Mouse (Mus musculus) cerebellum, adult 2 months (tissue): ENCODE results near the gene Gorasp1.

Experiments
- CTCF ChIP-seq: fragments of 200-500 bp; IDR thresholded peaks from 2 replicates; pipeline ENCODE4 v1.5.1; 2011; ENCODE audit warnings: low read depth, mild to moderate bottlenecking, control low read depth, low read length, moderate library complexity, borderline replicate concordance; ENCODE audit not compliant: insufficient read depth
- POLR2A ChIP-seq: fragments of 200-500 bp; IDR thresholded peaks from 2 replicates; pipeline ENCODE4 v1.6.1; 2011; ENCODE audit warnings: low read length, control low read depth, borderline replicate concordance; ENCODE audit not compliant: insufficient read depth

DNA sequence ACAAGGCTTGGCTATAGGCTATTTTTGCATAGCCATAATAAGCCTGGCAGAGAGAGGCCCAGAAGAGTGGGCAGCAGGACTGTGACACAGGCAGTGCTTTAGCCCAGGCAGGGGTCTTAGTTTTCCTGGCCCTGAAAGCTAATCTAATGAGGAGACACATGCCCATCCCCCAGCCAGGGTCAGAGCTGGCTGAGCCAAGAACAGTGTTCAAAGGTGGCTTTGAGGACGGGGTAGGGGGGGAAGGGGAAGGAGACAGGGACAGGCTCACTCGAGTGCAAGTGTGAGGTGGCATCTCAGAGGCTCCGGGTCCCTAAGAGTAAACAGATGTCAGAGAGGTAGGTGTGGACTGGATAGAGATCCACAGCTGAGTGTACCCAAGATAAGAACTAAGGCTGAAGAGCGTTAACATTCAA lies 43.4 kb upstream of the Gorasp1 start:
- no peak for TF ChIP-seq POLR2A
- TF ChIP-seq CTCF, result no peak
